Mouse (Mus musculus): ENCODE measurements around the gene Atp2c1. TPM values are rescaled to one million over a fixed set of nuclear protein-coding genes. Genes with fewer than 3 reads are reported as not detected.

The Atp2c1 gene
- polyA plus RNA-seq, 1 experiment from 2014 or later = 57.7 TPM

GRCm38 (mm10) chr9:105362181-105362580 lies 164.9 kb downstream of the Atp2c1 start:
- Histone ChIP-seq H3K36me3 (no peaks in the 10 kb centered on the region), H3K9me3 (replicated peaks) (no peaks in the 10 kb centered on the region), H3K4me3 (replicated peaks) (no peak overlapping the region), H3K9ac (no peak overlapping the region), H3K4me2 (replicated peaks) (no peak overlapping the region), H3K4me1 (no peaks in the 10 kb centered on the region), H3K27me3 (no peaks in the 10 kb centered on the region), H3K27ac (replicated peaks) (no peak overlapping the region)
- ATAC-seq (ENCODE audit: insufficient number of reproducible peaks, low FRiP score, low TSS enrichment, low read depth) = no peak
- 79% methylated on average over 2 of the region's 2 CpGs for WGBS

Other genes starting within 250 kb of the Atp2c1 start
- gene Aste1, start 131.9 kb downstream of the Atp2c1 start, polyA plus RNA-seq (2015; fragmentation: Nextera tagmentation; extraction: Ambion mirVana) = 11.5 and 12.2 TPM in 2 replicates
- 1.9 and 5.3 TPM in 2 replicates for gene Nek11, start 131.8 kb downstream of the Atp2c1 start, polyA plus RNA-seq (2015; fragmentation: Nextera tagmentation; extraction: Ambion mirVana)
- 22.5 and 24.3 TPM in 2 replicates for gene Pik3r4, start 115.7 kb upstream of the Atp2c1 start, polyA plus RNA-seq (2015; fragmentation: Nextera tagmentation; extraction: Ambion mirVana)

Measured in embryonic facial prominence, embryonic 15.5 days (tissue).